Mouse (Mus musculus): ENCODE data around the gene Baiap2l1. TPM values are rescaled to one million over a fixed set of nuclear protein-coding genes. Genes with fewer than 3 reads are reported as not detected.
"Not testable (repeated sequence)": the region's sequence is repeated elsewhere in the genome, so short reads cannot be mapped to it uniquely, and the experiment has no call there.

Gene Baiap2l1
- total RNA-seq (2021), result 1 to 10 TPM; 5.1 to 7.0 TPM

DNA sequence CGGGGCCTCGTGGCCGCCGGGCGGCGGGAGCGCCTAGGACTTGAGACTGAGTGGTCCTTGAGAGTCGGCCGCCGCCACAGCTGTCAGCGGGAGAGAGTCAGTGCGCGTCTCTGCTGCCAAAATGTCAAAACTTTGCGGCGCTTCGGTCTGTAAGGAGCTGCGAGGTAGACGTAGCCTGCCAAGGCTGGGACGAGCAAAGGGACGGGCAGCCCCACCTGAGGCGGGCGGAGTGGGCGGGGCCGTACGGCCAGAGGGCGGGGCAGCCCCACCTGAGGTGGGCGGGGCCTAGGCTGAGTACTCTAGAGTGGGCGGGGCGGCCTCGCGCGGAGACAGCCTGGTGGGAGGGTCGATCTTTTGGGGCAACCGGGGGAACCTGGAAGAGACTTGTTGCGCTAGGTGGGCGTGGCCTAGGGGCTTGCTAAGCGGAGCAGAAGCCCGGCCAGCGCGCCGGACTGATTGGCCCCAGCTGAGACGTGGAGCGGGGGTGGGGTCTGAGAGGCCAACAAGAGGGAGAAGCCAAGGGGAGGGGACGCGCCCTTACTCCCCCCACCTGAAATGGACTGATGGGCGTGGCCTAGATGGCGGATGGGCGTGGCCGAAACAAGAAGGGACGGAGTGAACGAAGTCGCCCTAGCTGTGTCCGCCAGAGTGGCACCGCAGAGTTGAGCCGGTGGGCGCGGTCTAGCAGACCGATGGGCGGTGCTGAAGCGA, at the start of gene Baiap2l1:
Gene Baiap2l1 (minus strand): TSS at position 232 of the 711 bp plus-strand sequence.
- intact Hi-C loops (cut with DNase I), result loop anchor here (5.0 kb wide), 1 partner anchor 71 kb away; no protein-coding TSS in a partner anchor
- peak; percentile 77 to 80 for DNase-seq

DNA sequence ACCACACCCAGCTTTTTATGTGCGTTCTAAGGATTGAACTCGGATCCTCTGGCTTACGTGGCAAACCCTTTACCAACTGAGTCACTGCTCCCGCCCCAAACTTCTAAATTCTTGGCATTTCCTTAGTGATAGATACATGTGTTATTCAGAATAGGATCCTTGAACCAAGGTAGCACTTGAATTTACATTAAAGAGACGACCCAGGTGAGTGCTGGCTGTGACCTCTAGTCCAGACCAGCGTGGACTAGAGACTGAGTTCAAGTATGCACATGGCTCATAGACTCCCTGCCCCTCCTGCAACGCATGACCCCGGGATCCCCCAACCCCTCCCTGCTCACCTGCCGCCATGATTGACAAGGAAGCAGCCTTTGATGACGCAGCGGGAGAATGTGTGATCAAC, 48.3 kb upstream of the Baiap2l1 start:
- intact Hi-C loops (cut with DNase I), result no loop called here
- DNase-seq, result no peak

DNA sequence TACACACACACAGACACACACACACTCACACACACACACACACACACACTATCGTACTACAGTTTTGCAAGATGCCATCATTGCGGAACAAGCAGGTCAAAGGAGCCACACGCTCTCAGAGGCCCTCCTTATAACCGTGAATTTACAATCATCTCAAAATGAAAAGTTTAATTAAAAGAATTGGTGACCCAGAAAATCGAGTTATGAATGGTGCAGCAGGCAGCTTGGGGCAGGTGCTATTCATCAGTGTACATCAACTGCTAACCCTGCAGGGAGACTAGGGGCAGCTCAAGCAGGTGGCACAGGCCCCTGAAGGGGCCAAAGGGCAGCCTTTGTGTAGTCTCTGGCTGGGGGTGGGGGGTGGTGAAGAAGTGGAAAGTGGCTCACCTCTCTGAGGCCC, 42.9 kb upstream of the Baiap2l1 start:
- intact Hi-C loops (cut with DNase I), result no loop called here
- DNase-seq, result no peak

DNA sequence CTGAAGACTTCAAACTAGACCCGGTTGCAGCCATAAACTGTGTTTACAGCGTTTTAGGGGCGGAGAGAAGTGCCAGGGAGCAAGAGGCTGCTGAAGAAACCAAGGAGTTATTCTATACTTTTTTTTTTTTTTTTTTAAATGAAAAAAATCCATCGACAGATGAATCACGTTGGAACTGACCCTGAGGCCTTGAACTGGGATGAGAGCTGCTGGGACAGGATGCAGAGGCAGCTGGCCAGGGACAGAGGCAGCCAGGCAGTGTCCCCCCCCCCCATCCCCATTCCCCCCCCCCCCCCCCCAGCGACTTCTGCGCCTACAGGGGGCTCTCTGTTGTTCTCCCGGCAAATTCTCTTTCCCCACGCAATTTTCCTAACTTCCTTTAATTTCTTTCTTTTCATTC, 39.7 kb upstream of the Baiap2l1 start:
- intact Hi-C loops (cut with DNase I), result no loop called here
- no peak for DNase-seq

DNA sequence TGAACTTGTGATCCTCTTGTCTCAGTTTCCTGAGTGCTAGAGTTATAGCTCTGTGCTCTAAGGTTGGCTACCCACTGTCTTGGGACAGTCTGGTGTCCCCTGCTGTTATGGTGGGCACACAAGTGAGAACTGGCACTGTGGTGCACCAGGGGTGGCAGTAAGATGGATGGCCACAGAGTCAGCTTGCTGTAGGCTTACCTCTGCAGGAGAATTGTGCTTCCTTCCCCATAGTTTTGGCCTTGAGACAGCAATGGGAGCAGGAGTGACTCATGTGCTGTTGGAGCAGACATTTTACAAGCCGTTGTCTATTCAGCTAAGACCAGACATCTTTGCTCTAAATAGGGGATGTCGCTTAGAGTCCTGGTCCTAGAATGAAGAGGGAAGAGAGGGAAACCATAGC, 36.2 kb upstream of the Baiap2l1 start:
- intact Hi-C loops (cut with DNase I), result no loop called here
- DNase-seq, result no peak

DNA sequence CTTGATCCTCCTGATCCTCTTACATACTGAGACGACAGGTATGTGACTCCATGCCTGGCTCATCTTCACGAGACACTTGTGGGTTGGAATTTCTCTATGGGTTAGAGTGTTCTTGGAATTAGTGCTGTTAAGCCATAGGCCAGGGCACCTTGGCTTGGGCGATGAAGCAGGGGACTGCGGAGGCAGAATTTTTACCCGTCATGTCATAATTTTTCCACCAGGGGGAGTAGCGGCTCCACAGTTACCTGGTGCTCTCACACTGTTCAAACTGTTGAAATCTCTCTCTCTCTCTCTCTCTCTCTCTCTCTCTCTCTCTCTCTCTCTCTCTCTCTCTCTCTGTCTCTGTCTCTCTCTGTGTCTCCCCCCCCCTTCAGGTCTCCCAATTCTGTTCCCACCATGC, 29.9 kb upstream of the Baiap2l1 start:
- DNase-seq, result peak; percentile 37 to 42
- intact Hi-C loops (cut with DNase I), result loop anchor here (1.0 to 2.0 kb wide), 2 partner anchors 339 to 346 kb away; no protein-coding TSS in a partner anchor

DNA sequence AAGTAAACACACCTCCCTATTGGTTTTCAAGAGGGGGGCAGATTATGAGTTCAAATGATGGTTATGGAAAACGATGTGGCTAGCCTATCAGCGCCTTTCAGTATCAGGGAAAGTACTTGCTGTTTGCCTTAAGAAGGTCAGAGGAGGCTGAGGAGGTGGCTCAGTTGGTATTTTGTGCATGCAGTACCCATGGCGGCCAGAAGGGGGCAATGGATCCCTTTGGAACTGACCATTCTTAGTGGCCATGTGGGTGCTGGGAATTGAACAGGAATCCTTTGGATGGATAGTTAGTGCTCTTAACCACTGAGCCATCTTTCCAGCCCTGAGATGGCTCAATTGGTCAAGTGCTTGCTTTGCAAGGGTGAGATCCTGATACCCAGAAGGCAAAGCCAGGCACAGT, 26.0 kb upstream of the Baiap2l1 start:
- intact Hi-C loops (cut with DNase I), result loop anchor here (5.0 kb wide), 1 partner anchor 117 kb away; no protein-coding TSS in a partner anchor
- DNase-seq, result no peak

DNA sequence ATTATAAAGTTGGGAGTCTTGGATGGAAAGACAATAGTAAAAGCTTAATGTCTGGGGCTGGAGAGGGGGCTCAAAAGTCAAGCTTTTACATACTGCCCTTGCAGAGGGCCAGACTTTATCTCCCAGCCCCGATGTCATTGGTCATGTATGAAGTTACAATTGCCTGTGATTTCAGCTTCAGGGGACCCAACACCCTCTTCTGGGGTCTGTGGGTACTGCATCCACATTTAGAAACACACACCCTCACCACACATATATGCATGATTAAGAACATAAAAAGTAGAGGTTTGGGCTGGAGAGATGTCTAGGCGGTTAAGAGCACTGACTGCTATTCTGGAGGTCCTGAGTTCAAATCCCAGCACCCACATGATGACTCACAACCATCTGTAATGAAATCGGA, 23.9 kb upstream of the Baiap2l1 start:
- DNase-seq, result no peak
- intact Hi-C loops (cut with DNase I), result loop anchor here (5.0 kb wide), 1 partner anchor 114 kb away; no protein-coding TSS in a partner anchor

DNA sequence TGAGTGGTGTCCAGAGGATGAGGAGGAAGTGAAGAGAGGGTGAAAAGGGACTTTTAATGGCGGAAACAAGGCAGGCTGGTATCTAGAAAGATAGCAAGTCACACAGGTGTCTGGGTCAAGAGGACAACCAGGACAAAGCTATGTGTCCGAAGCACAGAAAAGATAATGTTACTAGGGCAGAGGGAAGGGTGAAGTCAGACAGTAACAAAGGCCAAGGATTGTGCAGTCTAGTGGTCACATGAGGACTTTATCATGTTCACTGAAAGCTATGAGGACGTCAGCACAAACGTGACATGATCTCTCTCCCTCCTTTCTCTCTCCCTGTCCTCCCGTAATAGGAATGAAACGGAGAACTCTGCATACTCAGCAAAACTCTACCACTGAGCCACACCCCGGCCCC, 22.8 kb upstream of the Baiap2l1 start:
- DNase-seq, result no peak
- intact Hi-C loops (cut with DNase I), result loop anchor here (5.0 kb wide), 1 partner anchor 113 kb away; no protein-coding TSS in a partner anchor

DNA sequence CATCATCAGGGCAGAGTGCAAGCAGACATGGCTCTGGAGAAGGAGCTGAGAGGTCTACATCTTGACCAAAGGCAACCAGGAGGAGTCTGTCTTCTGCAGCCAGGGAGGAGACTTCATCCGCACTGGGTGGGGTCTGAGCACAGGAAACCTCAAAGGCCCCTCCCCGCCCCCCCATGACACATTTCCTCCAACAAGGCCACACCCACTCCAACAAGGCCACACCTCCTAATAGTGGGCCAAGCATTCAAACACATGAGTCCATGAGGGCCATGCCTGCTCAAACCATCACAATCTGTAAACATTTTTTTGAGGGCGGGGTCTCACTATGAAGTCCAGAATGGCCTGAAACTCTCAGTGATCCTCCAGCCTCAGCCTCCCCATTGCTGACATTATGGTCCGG, 21.5 kb upstream of the Baiap2l1 start:
- intact Hi-C loops (cut with DNase I), result no loop called here
- no peak for DNase-seq

DNA sequence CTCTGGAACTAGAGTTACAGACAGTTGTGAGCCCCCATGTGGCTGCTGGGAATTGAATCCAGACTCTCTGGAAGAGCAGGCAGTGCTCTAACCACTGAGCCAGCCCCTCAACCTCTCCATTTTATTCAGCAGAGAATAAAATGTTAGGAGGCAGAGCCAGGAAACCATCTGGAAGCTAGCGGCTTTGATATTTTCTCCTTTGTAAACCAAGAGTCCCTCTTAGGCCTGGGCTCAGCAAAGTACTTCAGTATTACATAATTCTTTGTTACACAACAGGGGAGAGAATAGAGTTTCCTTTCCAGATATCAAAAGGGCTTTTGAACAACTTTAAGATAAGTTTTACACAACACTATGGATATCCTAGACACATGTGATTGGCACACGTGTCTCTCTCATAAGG, 15.0 kb upstream of the Baiap2l1 start:
- no peak for DNase-seq
- intact Hi-C loops (cut with DNase I), result no loop called here

DNA sequence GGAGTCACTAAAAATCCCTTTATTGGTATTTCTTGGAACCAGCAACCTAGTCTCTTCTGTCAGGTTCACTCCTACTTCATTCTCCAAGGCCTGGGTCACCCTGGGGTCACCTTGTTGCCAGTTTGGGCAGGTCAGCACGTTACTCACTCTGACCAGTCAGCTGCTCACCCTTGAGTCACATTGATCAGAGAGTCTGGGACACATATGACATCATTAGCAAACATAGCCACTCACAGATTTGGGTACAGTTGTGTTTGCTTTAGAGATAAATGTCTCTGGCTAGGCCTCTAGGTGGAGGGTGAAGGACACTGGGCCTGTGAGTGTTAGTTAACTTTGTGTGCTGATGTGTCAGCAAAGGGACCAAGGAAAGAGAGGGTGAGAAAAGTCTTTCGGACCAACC, 14.3 kb upstream of the Baiap2l1 start:
- intact Hi-C loops (cut with DNase I), result no loop called here
- no peak for DNase-seq

DNA sequence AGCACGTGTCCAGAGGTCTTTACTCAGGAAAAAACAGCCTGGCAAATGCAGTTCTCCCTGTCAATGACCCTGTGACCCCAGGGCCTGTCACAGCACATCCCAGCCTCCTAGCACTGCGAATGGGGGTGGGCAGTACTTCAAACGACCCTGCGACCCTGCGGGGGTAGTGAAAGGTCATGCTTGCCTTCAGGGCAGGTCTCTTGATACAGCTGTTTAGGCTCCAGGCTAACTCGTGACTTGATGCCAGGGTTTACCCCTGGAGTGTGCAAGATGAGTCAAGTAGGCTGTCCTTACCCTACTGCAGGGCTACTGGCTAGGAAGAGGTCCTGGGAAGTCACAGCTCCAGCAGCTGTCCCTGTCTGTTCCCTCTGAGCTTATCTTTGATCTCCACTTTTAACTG, 13.1 kb upstream of the Baiap2l1 start:
- intact Hi-C loops (cut with DNase I), result no loop called here

DNA sequence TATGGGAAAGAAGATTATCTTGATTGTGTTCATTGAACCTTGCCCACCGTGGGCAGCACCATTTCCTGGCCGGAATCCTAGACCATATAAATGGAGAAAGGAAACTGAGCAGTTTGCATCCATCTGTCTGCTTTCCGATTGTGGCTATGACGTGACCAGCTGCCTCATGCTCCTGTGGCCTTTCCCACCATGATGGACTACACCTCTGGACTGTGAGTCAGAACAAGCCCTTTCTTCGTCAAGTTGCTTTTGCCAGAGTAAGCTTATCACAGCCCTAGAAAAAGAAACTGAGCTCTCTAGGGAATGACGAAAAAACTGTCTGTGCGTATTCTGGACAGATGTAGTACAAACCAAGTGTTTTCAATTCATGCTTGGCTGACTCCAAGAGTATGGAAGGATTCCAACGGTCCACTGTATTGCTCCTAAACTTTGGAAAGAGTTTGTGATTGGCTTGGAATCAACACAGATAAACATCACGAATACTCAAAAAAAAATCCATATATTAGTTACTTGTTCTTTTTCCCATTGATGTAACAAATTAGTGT, 10.8 kb upstream of the Baiap2l1 start:
- DNase-seq, result no peak
- intact Hi-C loops (cut with DNase I), result no loop called here

More for the DNA sequence above, 13.1 kb upstream of the Baiap2l1 start:
- DNase-seq, result no peak

DNA sequence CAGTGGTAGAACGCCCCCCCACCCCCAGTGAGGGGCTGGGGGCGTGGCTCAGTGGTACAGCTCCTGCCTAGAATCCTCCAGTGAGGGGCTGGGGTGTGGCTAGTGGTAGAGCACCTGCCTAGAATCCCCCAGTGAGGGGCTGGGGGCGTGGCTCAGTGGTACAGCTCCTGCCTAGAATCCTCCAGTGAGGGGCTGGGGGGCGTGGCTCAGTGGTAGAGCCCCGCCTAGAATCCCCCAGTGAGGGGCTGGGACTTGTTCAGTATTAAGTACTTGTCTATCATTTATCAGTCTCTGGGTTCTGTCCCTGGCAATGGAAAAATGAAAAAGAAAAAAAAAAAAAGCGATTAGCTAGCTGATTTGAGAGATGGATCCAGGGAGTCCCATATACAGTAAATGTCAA, 8.6 kb upstream of the Baiap2l1 start:
- DNase-seq; intact Hi-C loops (cut with DNase I): not testable (repeated sequence)

DNA sequence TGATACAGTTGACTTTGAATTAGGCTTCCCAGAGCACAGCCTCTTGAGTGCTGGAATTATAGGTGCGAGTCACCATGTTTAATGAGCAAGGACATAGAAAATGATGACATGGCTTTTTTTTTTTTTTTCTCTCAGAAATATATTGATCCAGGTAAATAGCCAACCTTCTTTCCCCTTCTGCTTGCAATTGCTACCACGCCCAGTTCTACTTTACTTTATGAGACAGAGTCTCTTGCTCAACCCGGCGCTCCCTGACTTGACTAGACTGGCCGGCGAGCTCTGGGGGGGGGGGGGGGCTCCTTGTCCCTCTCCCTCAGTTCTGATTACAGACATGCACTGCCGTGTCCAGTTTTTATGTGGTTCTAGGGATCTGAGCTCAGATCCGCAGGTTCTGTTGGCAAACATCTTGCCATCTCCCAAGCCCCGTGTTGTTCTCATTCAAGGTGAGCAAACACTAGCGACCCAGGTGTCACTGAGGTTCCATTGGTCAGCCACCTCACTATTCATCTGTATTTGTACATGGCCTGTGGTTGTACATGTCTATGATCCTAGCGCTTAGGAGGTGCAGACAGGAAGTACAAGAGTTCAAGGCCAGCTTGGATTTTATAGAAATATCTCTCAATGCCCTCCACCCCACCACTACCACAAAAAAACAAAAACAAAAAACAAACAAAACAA, 6.9 kb upstream of the Baiap2l1 start:
- intact Hi-C loops (cut with DNase I), result no loop called here
- no peak for DNase-seq

DNA sequence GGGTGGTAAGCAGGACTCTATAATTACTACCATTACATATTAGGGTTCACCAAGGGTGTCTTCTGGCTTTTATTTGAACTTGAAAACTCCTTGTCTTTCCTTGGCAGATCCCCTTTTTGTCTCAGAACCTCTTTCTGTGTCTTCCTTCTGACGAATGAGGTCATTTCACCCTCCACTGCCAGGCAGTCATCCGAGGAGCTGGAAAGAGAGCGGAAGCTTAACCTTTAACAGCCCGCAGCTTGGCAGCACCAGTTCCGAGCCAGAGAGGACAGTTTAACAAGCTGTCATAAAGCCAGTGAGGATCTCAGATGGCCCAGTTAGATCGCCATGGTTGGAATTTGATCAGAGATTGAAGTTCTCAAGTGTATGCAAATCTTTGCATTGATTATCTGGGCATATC, 2.4 kb upstream of the Baiap2l1 start:
- intact Hi-C loops (cut with DNase I), result no loop called here
- DNase-seq, result no peak

DNA sequence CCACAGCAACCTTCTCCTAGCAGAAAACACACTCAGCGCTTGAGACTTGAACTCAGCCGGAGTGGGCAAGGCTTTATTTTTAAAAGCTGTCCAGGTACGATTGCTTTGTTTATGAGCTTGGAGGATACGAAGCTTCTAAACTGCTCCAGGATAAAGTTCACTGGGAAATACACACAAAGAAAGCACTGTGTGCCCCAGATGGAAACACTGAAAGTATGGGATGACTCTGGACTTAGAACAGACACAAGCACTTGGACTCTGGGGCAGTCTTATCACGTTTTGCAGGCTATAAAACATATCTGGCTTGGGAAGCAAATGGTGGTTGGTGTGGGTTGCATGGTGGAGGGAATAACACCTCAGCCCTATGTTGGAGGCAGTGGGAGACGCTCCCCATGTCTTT, 2.0 kb upstream of the Baiap2l1 start:
- intact Hi-C loops (cut with DNase I), result loop anchor here (5.0 kb wide), 1 partner anchor 73 kb away; no protein-coding TSS in a partner anchor
- DNase-seq, result no peak

DNA sequence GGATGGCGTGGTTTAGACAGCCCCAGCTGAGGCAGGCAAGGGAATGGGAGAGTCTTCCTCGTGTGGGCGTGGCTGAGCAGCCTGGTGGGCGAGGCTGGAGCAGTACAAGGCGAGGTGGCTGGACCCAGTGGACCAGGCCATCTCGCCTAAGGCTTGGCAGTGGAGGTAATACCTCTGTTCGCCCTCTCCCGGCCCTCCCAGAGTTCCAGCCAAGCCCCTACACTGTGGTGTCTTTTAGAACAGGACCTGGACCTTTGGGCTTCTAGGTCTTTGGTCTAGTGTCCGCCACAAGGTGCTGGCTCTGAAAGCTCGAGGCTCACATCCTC, 643 bp upstream of the Baiap2l1 start:
- no peak for DNase-seq
- intact Hi-C loops (cut with DNase I), result loop anchor here (5.0 kb wide), 1 partner anchor 71 kb away; no protein-coding TSS in a partner anchor

DNA sequence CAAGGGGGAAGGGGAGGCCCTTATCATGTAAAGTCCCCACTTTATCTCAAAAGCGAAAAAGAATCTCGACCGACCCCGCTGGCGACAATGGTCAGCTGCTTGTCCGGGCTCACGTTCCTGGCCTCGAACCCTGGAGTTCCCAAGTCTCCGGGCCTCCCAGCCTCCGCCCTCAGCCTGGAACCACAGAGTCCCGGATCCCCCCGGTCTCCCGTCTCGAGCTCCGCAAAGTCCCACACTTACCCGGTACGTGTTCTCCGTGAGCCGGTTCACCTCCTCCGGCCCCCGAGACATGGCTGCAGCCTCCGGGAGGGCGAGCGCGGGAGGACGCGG, 396 bp downstream of the Baiap2l1 start:
- peak in 1 of 2 experiments; percentile 68 for DNase-seq
- intact Hi-C loops (cut with DNase I), result loop anchor here (5.0 kb wide), 1 partner anchor 70 kb away; no protein-coding TSS in a partner anchor

DNA sequence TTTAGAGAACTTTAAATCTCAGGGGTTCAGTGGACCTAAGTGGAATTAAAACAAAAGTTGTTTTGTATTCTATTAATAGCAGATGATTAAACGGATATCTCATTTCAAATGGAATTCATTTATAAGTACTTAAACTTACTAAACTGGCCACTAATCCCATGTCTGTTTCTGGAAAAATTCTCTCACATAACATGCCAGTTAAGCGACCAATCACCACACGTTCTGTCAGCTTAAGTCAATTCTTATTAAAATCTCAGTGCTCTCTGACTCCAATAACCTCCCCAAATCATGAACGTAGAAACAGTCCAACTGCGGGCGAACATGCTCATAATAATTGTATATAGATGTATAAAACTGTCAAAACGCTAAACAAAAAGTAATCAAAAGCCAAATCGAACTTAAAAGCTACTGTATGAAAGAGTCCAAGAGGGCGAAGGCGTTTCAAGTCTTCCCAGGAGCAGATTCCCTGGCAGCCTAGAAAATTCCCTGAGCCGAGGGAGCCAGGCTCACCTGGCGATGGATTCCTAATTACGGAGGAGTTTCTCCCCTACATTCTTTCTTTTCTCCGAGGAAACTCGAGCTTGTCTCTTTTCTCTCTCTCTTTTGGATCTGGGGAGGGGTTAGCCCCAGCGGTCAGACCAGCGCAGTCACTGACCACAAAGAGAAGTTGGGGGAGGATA, 996 bp downstream of the Baiap2l1 start:
- no peak for DNase-seq
- intact Hi-C loops (cut with DNase I), result loop anchor here (5.0 kb wide), 1 partner anchor 70 kb away; no protein-coding TSS in a partner anchor

Data from heart, postnatal 36 days (tissue).